Mouse (Mus musculus) CD8-positive naive resting alpha-beta T cell, adult 2 months (primary cell): ENCODE results near the gene AC170998.1.
"Not testable (repeated sequence)": the region's sequence is repeated elsewhere in the genome, so short reads cannot be mapped to it uniquely, and the experiment has no call there.

Experiments
- DNase-seq, 2 experiments: peaks; one replicate each; pipeline ENCODE4 v3.0.0; 2022; ENCODE audit warnings: low read depth in 2 of 2, low spot score in 2 of 2

The AC170998.1 gene

GRCm38 (mm10) chr17:28706697-28707096, 19.2 kb upstream of the AC170998.1 start:
- DNase-seq: no peak

DNA sequence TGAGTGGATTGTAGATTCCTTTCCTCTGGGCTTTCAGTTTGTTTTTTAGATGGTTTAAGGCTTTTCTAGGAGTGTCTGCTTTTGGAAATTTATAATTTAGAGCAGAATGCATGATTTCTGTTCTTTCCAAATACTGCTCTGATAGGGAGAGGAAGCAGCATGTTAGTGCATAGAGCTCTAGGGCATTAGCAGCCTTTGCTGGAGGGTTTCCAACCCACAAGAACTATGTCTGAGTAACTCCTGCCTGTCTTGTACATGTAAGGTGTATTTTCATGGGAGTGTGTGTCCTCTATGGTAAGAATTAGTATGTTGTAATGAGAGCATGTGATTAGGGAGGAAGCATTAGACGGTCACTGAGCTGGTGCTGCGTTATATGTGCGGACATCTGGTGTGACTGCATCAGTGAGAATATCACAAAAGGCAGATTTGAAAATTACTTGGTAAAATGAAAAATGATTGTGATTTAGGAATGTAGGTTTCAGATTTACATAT, 18.7 kb upstream of the AC170998.1 start:
- DNase-seq: no peak

DNA sequence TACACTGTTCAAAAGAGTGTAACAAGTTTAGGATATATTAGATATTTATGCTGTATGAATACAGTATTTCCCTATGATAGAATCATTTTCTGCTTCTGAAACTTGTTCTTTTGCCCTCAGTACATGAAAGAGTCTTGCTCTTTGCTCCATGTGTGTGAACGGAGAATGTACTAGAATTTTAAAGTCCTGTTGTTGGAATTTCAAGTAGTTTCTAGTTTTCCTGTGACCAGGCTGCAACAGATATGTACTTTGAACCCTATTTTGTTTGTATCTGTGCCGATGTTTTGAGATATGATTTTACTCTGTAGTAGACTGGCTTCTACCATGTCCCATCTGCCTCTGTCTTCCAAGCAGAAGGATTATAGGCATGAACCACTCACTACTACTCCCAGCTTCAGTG, 18.1 kb upstream of the AC170998.1 start:
- DNase-seq: no peak

- no peak for DNase-seq
Measured at GRCm38 (mm10) chr17:28708989-28709388, 16.9 kb upstream of the AC170998.1 start.

DNA sequence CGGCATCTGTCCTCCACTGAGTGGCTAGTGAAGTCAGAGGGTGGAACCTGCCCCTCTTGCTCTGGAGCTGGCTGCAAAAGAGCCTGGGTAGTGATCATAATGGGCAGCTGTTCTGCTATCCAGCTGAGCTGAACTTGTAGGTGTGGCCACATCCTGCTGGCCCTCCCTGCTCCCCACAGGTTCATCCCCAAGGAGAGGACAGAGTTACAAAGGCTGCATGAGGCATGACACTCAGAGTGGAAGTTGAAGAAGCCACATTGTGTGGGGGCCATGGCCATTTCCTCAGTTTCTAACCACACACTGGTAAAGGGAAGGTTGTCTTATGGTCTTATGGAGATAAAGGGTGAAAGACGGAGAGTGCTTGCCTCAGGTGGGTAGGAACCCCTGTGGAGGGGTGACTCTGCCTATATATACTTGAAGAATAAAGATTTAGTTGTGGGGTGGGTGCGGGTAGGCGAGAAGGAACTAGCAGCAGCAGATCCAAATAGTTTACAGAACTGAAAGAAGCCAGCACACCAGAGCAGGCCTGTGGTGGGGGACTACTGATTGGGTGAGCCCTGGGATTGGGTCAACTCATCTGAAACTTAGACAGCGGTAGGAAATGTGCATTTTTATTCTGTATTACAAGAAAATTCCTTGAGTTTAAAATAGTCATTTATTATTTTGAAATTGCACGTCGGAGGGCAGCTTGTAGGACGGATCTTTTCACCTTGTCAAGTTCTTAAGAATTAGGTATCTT, 16.2 kb upstream of the AC170998.1 start:
- DNase-seq: no peak

DNA sequence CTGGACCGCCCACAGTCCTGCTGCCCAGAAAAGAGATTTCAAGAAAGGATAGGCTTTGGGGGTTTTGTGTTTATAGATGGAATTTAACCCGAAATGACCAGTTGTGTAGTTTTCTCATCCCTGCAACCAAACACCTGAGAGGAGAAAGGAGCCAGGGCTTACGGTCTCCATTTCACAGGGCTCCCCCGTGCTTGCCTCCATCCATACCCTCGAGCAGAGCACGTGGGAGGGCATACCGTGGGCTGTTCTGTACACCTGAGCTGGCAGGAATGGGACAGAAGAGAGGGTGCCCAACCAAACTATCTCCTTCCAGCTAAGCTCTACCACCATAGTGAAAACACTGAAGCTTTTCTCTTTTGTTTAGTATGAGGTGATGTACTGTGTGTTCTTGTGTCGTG, 15.6 kb upstream of the AC170998.1 start:
- no peak for DNase-seq

- no peak for DNase-seq
Measured at GRCm38 (mm10) chr17:28711237-28711636, 14.6 kb upstream of the AC170998.1 start.

- DNase-seq: no peak
Measured at GRCm38 (mm10) chr17:28712305-28712704, 13.6 kb upstream of the AC170998.1 start.

- no peak for DNase-seq
Measured at GRCm38 (mm10) chr17:28714006-28714405, 11.9 kb upstream of the AC170998.1 start.

DNA sequence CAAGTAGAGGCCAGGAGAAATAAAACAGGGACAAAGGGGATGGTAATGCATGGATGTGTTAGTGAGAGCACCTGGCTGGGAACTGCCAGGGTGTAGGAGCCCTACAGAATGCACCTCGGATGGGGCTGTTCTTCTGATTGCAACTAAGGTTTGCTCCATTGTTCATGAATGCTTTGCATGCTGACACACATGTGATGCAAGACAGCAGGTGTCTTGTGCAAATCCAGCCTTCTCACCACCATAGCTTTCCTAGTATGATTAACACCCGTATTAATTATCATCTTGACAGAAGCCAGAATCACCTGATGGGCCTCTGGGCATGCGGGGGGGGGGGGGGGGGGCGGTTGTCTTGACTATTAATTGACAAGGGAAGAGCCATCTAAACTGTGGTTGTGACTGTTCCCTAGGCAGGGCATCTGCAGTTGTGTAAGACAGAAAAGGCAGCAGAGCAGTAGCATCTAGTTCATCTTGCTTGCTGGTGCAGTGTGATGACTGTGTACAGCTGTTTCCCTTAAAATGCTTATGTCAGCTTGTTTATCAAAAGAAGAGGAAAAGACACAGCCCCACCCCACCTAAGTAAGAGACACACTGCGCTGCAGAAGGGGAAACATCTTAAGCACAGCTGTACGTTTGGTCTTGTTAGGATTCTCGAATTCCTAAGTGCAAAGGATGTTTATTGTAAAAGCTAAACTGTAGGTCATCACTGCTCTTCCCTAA, 9.9 kb upstream of the AC170998.1 start:
- DNase-seq: no peak

GRCm38 (mm10) chr17:28717535-28717934, 8.3 kb upstream of the AC170998.1 start:
- DNase-seq: no peak

DNA sequence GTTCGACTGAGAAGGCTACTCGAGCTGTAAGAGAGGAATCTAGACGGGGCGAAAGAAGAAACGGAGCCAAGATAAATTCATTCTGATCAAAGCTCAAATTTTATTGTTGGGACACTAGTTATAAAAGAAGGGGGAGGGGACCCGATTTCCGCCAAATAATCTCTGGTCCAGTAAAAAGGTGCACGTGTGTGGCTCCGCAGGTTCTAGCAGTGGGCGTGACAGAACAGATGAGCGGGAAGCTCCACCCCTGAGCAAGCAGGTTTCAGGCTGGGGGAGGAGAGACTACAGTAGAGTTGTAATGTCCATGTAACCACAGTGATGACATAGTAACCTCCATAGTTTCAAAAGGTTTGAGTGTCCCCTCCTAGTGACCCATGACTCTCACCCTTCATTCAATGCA, 1.6 kb downstream of the AC170998.1 start:
- DNase-seq: not testable (repeated sequence)

DNA sequence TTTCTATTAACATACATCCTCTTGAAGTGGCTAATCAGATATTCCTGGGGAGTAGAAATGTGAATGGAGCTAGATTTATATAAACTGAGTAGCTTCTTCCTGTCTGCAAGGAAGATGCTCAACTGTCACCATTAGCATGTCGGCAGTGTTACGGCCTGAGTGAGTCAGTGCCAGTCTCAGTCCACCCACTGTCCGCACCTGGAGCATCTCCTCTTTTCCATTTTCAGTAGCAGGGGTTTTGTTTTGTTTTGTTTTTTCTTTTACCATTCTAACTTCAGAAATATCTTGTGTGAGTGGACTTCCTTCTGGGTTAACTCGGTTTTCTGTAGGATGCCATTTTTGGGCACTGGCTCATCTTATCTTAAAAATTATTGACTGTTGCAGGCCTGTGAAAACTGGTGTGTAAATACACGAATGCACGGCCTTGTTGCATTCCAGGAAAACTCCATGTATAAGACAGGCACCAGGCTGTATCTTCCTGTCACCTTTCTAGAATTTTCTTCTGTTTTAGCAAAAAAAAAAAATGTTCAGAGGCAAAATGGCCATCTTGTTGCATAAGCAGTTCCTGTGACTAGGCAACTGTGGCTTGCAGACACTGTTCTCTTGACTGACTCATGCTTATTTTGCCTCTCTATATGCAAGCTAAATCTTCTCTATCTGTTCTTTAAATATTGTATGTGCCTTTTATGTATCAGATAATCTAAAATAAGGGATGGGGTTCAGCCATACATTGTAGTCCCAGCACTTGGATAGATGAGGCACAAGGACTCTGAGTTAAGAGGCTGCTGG, 9.6 kb downstream of the AC170998.1 start:
- DNase-seq: no peak

DNA sequence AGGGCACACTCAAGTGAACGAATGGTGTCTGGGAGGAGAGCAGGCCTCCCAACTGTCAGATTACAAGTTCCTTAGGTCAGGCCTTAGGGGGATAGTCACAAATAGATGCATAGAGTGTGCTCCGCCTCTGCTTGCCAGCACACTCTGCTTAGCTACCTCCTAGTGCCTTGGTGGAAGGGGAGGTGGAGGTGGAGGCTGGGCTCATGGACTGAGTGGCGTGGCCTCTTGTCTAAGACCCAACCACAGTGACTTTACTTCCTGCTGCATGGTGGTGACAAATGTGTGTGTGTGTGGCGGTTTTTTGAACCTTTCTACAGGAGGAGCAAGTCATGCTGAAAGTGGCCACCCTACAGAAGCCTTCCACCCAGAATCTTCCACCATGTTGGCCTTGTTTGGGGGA, 10.6 kb downstream of the AC170998.1 start:
- DNase-seq: no peak

GRCm38 (mm10) chr17:28737973-28738372, 12.1 kb downstream of the AC170998.1 start:
- no peak for DNase-seq

- no peak for DNase-seq
Measured at GRCm38 (mm10) chr17:28739244-28739643, 13.4 kb downstream of the AC170998.1 start.

DNA sequence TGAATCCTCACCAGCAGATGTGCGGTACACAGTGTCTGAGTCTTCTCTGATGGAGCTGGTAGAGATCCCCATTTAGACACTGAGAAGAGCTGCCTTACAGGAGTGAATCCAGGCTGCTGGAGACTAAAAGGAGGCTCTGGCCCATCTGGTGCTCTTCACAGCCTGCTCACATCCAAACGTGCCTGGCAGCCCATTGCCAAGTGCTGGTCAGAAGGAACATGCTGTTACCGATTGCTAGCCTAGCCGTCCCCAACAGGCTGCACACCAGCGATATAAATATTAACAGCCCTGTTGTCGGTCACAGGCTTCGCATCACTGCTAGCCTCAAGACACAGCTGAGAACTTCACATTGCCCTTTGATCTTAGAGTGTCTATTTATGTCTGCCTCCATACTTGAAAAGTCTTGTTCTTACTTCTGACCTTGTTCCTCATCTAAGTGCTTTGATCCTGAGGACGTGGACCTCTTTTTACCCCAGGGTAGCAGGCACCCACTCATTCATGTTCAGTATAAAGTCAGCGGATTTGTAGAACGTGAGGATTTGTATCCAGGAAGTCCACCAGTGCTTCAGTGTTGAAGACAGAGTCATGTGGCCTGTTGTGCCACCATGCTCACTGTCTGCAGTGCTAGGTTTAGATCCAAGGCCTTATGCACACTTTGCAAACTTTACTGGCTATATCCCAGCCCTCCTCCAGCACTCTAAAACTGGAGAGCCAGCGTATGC, 17.4 kb downstream of the AC170998.1 start:
- DNase-seq: no peak

- no peak for DNase-seq
Measured at GRCm38 (mm10) chr17:28743916-28744315, 18.0 kb downstream of the AC170998.1 start.

- DNase-seq: no peak
Measured at GRCm38 (mm10) chr17:28745773-28746172, 19.9 kb downstream of the AC170998.1 start.

GRCm38 (mm10) chr17:28748001-28748400, 22.1 kb downstream of the AC170998.1 start:
- DNase-seq: no peak

DNA sequence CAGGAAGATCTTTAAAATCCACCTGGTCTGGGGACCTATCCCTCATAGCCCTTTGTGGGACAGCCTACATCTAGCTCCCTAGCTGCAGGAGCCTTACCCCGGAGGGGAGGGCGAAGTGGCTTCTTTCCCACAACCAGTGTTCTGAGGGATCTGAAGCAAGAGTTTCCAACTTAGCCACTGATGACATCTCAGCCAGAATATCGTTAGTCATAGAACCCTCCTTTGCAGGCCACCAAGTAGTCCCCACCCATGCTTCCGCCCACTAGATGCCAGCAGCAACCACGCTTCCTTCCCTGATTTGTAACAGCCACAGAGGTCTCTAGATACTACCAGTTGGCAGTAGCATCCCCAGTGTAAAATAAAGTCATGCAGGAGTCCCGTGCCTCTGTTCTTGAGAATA, 24.7 kb downstream of the AC170998.1 start:
- no peak for DNase-seq
